Mouse (Mus musculus): ENCODE results near the gene Raet1e. TPM values are rescaled to one million over a fixed set of nuclear protein-coding genes. Genes with fewer than 3 reads are reported as not detected.
"Not testable (repeated sequence)": the region's sequence is repeated elsewhere in the genome, so short reads cannot be mapped to it uniquely, and the experiment has no call there.

Raet1e gene
- polyA plus RNA-seq, 1 experiment from 2014 or later, result 21.8 TPM

DNA sequence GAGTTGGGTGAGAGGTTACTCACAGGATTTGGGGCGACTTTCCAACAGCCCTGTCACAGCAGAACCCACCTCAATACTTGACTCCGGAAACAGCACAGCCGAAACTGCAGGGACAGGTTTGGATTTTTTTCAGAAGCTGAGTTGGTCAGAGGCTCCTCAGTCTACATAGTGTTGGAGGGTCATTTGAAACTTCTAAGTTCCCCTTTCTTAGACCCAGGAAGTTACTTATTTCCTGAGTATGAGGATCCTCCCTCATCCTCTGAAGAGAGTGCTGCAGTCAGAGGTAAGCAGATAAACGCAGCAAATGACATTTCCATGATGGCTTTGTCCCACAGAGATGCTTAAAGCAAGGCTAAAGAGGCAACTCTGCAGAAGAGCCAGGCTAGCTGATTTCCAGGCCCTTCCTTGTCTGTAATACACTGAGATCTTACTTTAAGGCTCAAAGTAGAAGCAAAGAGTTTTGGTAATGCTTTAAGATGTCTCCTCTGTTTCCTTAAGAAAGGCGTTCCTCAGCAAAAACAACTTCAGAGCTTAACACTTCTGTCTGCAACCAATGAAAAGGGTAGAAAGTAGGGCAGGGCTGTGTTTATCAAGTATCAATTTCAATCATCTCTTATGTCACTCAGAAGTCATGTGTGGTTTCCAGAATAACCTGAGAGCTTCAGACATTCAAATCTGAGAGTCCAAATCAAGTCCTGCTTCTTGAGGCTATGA is 144.1 kb downstream of the Raet1e start:
- no peaks in the 10 kb centered on the region for H3K27me3 ChIP-seq (ENCODE audit: low read depth, poor library complexity, severe bottlenecking)
- H3K4me3 ChIP-seq, result no peak overlapping the region
- no peak overlapping the region for H3K27ac ChIP-seq (replicated peaks)
- 0 out of 2 replicates have a peak, but pooled peaks cover 8% of the 10 kb centered on the region for H3K4me1 ChIP-seq
- no peaks in the 10 kb centered on the region for H3K9me3 ChIP-seq (replicated peaks)
- H3K36me3 ChIP-seq, result no peaks in the 10 kb centered on the region
- WGBS, result 79% methylated on average over 5 of the region's 5 CpGs
- no peak for DNase-seq (ENCODE audit: low spot score)

DNA sequence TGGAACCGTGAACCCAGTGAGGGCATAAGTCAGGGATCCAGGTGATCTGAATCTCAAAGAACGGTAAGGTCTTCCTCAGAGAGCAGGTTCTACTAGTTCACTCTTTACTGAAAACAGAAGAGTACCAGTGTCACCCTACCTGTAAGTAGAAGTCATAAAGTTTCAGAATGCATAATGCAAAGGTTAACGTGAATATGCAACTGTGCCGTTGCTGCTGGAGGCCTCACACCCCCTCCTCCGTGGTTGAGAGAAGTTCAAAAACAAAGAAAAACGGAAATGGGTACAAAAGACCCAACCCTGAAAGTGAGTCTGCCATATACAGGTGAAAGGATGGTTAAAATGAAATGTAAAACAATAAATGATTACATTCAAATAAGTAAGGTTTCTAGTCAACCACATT is 145.4 kb downstream of the Raet1e start:
- no peaks in the 10 kb centered on the region for H3K27me3 ChIP-seq (ENCODE audit: low read depth, poor library complexity, severe bottlenecking)
- H3K4me3 ChIP-seq, result no peak overlapping the region
- DNase-seq (ENCODE audit: low spot score), result no peak
- no peak overlapping the region for H3K27ac ChIP-seq (replicated peaks)
- H3K9me3 ChIP-seq (replicated peaks), result no peaks in the 10 kb centered on the region
- WGBS, result 87% methylated on average over 6 of the region's 6 CpGs
- H3K36me3 ChIP-seq, result no peaks in the 10 kb centered on the region
- no peaks in the 10 kb centered on the region for H3K4me1 ChIP-seq

DNA sequence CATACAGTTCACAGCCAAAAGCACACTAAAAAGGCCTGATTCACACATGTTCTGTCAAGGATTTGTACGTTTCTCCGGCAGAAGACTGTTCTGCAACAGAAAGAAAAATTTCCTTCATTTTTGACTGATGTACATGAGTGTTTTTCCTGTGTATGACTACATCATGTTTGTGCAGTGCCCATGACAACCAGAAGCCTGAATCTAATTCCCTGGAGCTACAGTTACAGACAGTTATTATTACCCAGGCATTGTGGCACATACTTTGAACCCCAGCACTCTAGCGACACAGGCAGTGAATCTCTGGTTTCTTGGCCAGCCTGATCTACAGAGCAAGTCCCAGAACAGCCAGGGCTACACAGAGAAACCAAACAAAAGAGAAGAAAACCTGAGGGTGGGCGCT is 147.4 kb downstream of the Raet1e start:
- H3K36me3 ChIP-seq, result no peaks in the 10 kb centered on the region
- no peaks in the 10 kb centered on the region for H3K27me3 ChIP-seq (ENCODE audit: low read depth, poor library complexity, severe bottlenecking)
- no peaks in the 10 kb centered on the region for H3K9me3 ChIP-seq (replicated peaks)
- no peak for DNase-seq (ENCODE audit: low spot score)
- 87% methylated on average over 4 of the region's 4 CpGs for WGBS
- no peaks in the 10 kb centered on the region for H3K4me1 ChIP-seq
- H3K4me3 ChIP-seq, result no peak overlapping the region
- no peak overlapping the region for H3K27ac ChIP-seq (replicated peaks)

DNA sequence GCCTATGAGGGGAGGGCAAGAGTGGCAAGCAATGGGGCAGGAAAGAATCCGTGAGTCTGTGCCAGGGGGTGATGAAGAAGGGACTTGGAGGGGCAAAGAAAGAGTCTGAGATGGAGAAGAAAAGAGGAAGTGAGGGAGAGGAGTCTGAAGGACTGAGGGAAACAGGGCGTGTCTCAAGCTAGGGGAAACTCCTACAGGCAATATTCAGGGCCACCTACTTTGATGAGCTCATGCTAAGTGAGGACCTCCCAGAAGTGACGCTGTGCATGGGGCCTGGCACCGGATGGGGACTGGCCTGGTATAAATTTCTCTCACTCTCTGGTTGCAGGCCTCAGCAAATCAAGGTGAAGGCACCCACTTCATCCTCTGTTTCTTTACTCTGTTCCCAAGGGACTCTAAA is 148.1 kb downstream of the Raet1e start:
- DNase-seq (ENCODE audit: low spot score), result no peak

DNA sequence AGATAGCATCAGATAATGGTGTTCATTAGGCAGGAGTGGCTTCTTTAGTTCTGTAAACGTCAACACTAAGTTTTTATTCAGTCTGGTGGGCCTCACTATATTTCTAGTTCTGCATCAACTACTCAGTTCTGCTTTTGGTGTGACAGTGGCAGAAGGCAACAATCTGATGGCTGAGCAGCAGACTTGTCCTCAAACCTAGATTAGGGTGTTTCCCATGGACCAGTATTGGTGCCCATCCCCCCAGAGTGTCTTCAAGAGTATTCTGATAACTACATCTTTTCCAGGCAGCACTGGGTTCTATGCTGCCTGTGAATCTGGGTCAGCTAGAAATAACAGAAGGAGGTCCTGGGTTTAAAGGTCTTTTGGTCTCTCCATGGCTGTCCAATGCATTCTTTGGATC is 149.9 kb downstream of the Raet1e start:
- no peak for DNase-seq (ENCODE audit: low spot score)
- no peak overlapping the region for H3K27ac ChIP-seq (replicated peaks)
- no peak overlapping the region for H3K4me3 ChIP-seq

More for the DNA sequence above, 148.1 kb downstream of the Raet1e start:
- H3K4me1 ChIP-seq, result no peaks in the 10 kb centered on the region
- H3K27ac ChIP-seq (replicated peaks), result no peak overlapping the region
- no peak overlapping the region for H3K4me3 ChIP-seq
- H3K9me3 ChIP-seq (replicated peaks), result no peaks in the 10 kb centered on the region
- H3K36me3 ChIP-seq, result no peaks in the 10 kb centered on the region
- 63% methylated on average over 4 of the region's 4 CpGs for WGBS
- no peaks in the 10 kb centered on the region for H3K27me3 ChIP-seq (ENCODE audit: low read depth, poor library complexity, severe bottlenecking)

GRCm38 (mm10) chr10:22322858-22323257 is 164.5 kb downstream of the Raet1e start:
- DNase-seq (ENCODE audit: low spot score), result no peak
- no peaks in the 10 kb centered on the region for H3K27me3 ChIP-seq (ENCODE audit: low read depth, poor library complexity, severe bottlenecking)
- no peaks in the 10 kb centered on the region for H3K9me3 ChIP-seq (replicated peaks)
- H3K36me3 ChIP-seq, result no peaks in the 10 kb centered on the region
- no peak overlapping the region for H3K27ac ChIP-seq (replicated peaks)
- H3K4me1 ChIP-seq, result no peaks in the 10 kb centered on the region
- no peak overlapping the region for H3K4me3 ChIP-seq
- WGBS, result 90% methylated on average over 2 of the region's 2 CpGs

More for the DNA sequence above, 149.9 kb downstream of the Raet1e start:
- Histone ChIP-seq H3K9me3 (replicated peaks) (no peaks in the 10 kb centered on the region), H3K4me1 (no peaks in the 10 kb centered on the region), H3K36me3 (no peaks in the 10 kb centered on the region), H3K27me3 (ENCODE audit: low read depth, poor library complexity, severe bottlenecking) (no peaks in the 10 kb centered on the region)
- WGBS, result 76% methylated on average over 1 of the region's 1 CpGs

DNA sequence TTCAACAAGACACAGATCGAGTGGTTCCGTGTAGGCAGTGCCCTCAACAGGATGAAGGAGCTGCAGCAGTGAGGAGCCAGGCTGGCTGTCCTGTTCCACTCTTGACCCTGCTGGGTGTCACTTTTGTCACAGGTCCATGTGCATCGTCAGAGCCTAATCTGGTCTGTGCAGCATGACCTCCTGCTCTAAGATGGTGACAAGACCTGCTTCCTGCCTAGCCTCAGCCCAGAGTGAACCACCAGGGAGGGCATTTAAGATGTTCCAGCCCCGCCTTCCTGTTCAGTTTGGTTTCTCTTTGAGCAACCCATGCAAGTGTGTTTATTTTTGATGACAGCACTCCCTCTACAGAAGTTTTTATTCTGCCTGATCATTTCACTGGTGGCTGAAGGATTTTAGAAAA is 187.4 kb downstream of the Raet1e start:
- 75% methylated on average over 4 of the region's 4 CpGs for WGBS
- H3K9me3 ChIP-seq (replicated peaks); DNase-seq (ENCODE audit: low spot score); H3K27ac ChIP-seq (replicated peaks); H3K4me1 ChIP-seq; H3K27me3 ChIP-seq (ENCODE audit: low read depth, poor library complexity, severe bottlenecking); H3K36me3 ChIP-seq; H3K4me3 ChIP-seq: not testable (repeated sequence)

DNA sequence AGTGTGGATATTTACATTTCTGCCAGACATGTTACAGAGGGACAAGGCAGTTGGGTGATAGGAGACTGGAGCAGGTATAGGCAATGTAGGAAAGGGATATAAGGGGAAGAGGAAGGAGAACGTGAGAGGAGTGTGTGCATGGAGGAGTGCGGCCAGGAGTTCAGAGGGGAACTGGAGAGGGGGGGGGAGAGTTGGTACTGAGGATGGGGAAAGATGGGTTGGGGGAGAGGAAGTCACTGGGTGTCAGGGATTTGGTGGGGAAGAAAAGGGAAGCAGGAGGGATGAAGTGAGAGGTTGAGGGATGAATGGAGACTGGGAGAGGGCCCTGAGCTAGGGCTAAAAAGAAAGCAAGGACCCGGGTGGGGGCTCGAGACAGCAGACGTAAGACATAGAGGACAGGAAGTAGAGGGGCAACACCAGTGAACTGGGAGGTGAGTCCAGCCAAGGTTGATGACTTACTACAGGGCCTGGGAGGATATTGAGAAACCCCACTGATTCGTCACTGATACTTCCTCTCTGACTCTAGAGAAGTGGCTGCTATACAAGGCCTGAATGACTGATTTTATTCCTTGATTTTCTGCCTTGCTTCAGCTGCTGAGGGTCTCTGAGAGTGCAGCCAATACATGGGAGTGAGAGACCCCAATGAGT is 195.3 kb downstream of the Raet1e start:
- H3K36me3 ChIP-seq; H3K4me1 ChIP-seq; H3K4me3 ChIP-seq; H3K27ac ChIP-seq (replicated peaks); H3K9me3 ChIP-seq (replicated peaks); H3K27me3 ChIP-seq (ENCODE audit: low read depth, poor library complexity, severe bottlenecking); DNase-seq (ENCODE audit: low spot score): not testable (repeated sequence)
- WGBS, result 81% methylated on average over 6 of the region's 6 CpGs

GRCm38 (mm10) chr10:22354196-22354574 is 195.8 kb downstream of the Raet1e start:
- 90% methylated on average over 2 of the region's 2 CpGs for WGBS
- DNase-seq (ENCODE audit: low spot score); H3K27ac ChIP-seq (replicated peaks); H3K27me3 ChIP-seq (ENCODE audit: low read depth, poor library complexity, severe bottlenecking); H3K36me3 ChIP-seq; H3K4me3 ChIP-seq; H3K9me3 ChIP-seq (replicated peaks); H3K4me1 ChIP-seq: not testable (repeated sequence)

- H3K27ac ChIP-seq (replicated peaks); H3K4me3 ChIP-seq; H3K36me3 ChIP-seq; DNase-seq (ENCODE audit: low spot score); H3K9me3 ChIP-seq (replicated peaks); H3K27me3 ChIP-seq (ENCODE audit: low read depth, poor library complexity, severe bottlenecking); H3K4me1 ChIP-seq: not testable (repeated sequence)
- WGBS, result 79% methylated on average over 1 of the region's 1 CpGs
These were observed 199.0 kb downstream of the Raet1e start for GRCm38 (mm10) chr10:22357373-22357772.

- H3K27me3 ChIP-seq (ENCODE audit: low read depth, poor library complexity, severe bottlenecking); H3K4me3 ChIP-seq; H3K9me3 ChIP-seq (replicated peaks); DNase-seq (ENCODE audit: low spot score); H3K27ac ChIP-seq (replicated peaks); H3K4me1 ChIP-seq; H3K36me3 ChIP-seq: not testable (repeated sequence)
- 84% methylated on average over 3 of the region's 3 CpGs for WGBS
These were observed 201.9 kb downstream of the Raet1e start, which contains the start of gene Raet1d for GRCm38 (mm10) chr10:22360252-22360651. Raet1d (plus strand) TSS chr10:22360552.

- H3K27ac ChIP-seq (replicated peaks); H3K27me3 ChIP-seq (ENCODE audit: low read depth, poor library complexity, severe bottlenecking); DNase-seq (ENCODE audit: low spot score); H3K9me3 ChIP-seq (replicated peaks); H3K4me3 ChIP-seq; H3K36me3 ChIP-seq; H3K4me1 ChIP-seq: not testable (repeated sequence)
- 35% methylated on average over 2 of the region's 2 CpGs for WGBS
These were observed 202.6 kb downstream of the Raet1e start for GRCm38 (mm10) chr10:22360957-22361356.
